Mouse (Mus musculus): ENCODE measurements around the gene Zscan25.

DNA sequence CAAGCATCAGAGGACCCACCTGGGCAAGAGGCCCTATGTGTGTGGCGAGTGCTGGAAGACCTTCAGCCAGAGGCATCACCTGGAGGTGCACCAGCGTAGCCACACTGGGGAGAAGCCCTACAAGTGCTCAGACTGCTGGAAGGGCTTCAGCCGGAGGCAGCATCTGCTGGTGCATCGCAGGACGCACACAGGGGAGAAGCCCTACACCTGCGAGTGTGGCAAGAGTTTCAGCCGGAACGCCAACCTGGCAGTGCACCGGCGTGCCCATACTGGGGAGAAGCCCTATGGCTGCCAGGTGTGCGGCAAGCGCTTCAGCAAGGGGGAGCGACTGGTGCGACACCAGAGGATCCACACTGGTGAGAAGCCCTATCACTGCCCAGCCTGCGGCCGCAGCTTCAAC, 10.4 kb downstream of the Zscan25 start:
- TF ChIP-seq MYB (IDR thresholded peaks at IDR 0.05; ENCODE audit: low read depth, low read length) (no peak), MAFK (IDR thresholded peaks at IDR 0.05; ENCODE audit: borderline replicate concordance, low read depth, low read length) (no peak), CTCF (IDR thresholded peaks at IDR 0.05 in 2 of 3, conservative IDR thresholded peaks at IDR 0.05 in 1 of 3; ENCODE audit: control insufficient read depth in 1 of 3, insufficient read depth in 1 of 3, low read depth in 2 of 3, low read length in 3 of 3, poor library complexity in 1 of 3, severe bottlenecking in 1 of 3) (no peak), MAZ (IDR thresholded peaks at IDR 0.05; ENCODE audit: low read depth, low read length) (no peak), NELFE (IDR thresholded peaks at IDR 0.05; ENCODE audit: low read depth, low read length) (no peak), POLR2A (IDR thresholded peaks at IDR 0.05; ENCODE audit: control insufficient read depth in 1 of 2, insufficient read depth in 1 of 2, low read depth in 1 of 2, low read length in 2 of 2, poor library complexity in 1 of 2) (no peak), HCFC1 (IDR thresholded peaks at IDR 0.05; ENCODE audit: low read depth, low read length) (no peak), CHD1 (IDR thresholded peaks at IDR 0.05; ENCODE audit: low read depth, low read length) (no peak), MEF2A (IDR thresholded peaks at IDR 0.05; ENCODE audit: extremely low read depth, insufficient replicate concordance, low read depth, low read length, poor library complexity, severe bottlenecking) (no peak), KAT2A (conservative IDR thresholded peaks at IDR 0.05; ENCODE audit: low read depth, low read length) (no peak), NRF1 (IDR thresholded peaks at IDR 0.05; ENCODE audit: insufficient read depth, low read depth, low read length, poor library complexity, severe bottlenecking) (no peak), BHLHE40 (IDR thresholded peaks at IDR 0.05; ENCODE audit: borderline replicate concordance, low read depth, low read length) (no peak), CHD2 (IDR thresholded peaks at IDR 0.05; ENCODE audit: low read length) (no peak)
